Mouse (Mus musculus): ENCODE data around the gene B3gat3. TPM values are rescaled to one million over a fixed set of nuclear protein-coding genes. Genes with fewer than 3 reads are reported as not detected.
"Not testable (repeated sequence)": the region's sequence is repeated elsewhere in the genome, so short reads cannot be mapped to it uniquely, and the experiment has no call there.

The B3gat3 gene
- polyA plus RNA-seq, 1 experiment from 2014 or later: 37.8 TPM

DNA sequence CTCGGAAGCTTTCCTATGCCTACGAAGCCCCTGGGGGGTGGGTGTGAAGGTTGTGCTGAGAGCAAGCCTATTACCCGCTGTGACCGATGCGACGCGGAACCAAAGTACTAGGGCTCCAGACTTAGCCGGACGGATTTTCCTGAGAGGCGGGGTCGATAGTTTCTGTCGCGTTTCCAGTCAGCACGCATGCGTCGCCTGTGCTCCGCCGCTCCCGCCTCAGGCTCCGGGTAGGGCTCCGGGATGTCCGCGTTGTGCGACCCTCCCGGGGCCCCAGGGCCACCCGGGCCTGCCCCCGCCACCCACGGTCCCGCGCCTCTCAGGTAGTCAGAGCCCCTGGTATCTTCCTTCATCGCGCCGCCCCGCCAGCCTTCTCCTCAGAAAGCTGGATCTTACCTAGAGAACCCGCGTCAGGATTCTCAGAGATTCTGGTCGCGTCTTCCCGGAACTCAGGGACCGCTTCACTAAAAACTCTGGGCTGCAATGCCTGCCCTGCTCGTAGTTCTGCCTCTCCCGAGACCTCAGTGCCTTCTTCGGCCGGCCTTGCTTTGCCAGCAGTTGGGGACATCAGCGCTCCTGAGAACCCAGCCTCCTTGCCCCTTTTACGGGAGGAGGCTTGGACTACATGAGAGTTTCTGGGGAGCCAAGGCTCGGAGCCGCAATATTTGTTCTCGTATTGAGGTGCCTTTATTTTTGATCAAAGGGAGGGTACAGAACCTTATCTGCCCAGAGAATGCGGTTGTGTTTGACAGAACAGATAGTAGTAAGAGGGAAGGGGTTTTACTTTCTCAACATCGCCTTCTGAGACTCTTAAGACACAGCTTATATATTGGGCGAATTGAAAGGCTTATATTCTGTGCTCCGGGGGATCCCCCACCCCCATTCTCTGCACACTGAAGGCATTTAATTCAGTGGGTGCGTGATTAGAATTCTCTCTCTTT, 27.1 kb upstream of the B3gat3 start, which contains the start of gene Ints5:
Gene Ints5 (plus strand): TSS at position 177 of the 938 bp plus-strand sequence.
- peak within 1 kb of the TSS; percentile 87 for H3K4me3 ChIP-seq (ENCODE audit: low read depth, low read length)
- H3K9ac ChIP-seq: peak within 1 kb of the TSS; percentile 92
- peak within 1 kb of the TSS; percentile 90 for H3K27ac ChIP-seq (ENCODE audit: low read depth)
- H3K36me3 ChIP-seq (ENCODE audit: insufficient read depth): peaks cover 51% of the 10 kb centered on the region
- no peaks in the 10 kb centered on the region for H3K27me3 ChIP-seq (ENCODE audit: insufficient read depth, low read length)
- peaks cover 11% of the 10 kb centered on the region for H3K4me1 ChIP-seq (ENCODE audit: insufficient read depth)
- no peaks in the 10 kb centered on the region for H3K9me3 ChIP-seq (ENCODE audit: low read depth, low read length)
- H3K4me2 ChIP-seq: peak within 1 kb of the TSS; percentile 84
- peak; percentile 95 for DNase-seq
- TF ChIP-seq CTCF (IDR thresholded peaks at IDR 0.05; ENCODE audit: low read depth): no peak
- 2% methylated on average over 54 of the region's 54 CpGs for WGBS
- ATAC-seq (ENCODE audit: insufficient read depth): peak; percentile 57

DNA sequence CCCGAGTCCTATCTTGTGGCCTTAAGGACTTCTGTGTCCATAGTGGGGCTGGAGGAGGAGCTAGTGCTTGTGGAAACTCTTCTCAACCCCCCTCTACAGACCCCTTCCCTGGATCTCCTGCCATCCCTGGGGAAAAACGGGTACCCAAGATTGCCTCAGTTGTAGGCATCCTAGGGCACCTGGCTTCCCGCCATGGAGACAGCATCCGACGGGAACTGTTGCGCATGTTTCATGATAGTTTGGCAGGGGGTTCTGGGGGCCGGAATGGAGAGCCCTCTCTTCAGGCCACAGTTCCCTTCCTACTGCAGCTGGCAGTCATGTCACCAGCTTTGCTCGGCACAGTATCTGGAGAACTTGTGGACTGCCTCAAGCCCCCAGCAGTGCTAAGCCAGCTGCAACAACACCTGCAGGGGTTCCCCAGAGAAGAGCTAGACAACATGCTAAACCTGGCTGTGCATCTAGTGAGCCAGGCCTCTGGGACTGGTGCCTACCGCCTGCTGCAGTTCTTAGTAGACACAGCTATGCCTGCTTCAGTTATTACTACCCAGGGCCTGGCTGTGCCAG, 24.7 kb upstream of the B3gat3 start:
- ATAC-seq (ENCODE audit: insufficient read depth) (no peak), DNase-seq (no peak)
- H3K4me1 ChIP-seq (ENCODE audit: insufficient read depth): peaks cover 16% of the 10 kb centered on the region
- H3K9me3 ChIP-seq (ENCODE audit: low read depth, low read length): no peaks in the 10 kb centered on the region
- TF ChIP-seq CTCF (IDR thresholded peaks at IDR 0.05; ENCODE audit: low read depth): no peak
- no peak overlapping the region for H3K9ac ChIP-seq
- WGBS: 87% methylated on average over 9 of the region's 9 CpGs
- H3K36me3 ChIP-seq (ENCODE audit: insufficient read depth): peaks cover 43% of the 10 kb centered on the region
- H3K27me3 ChIP-seq (ENCODE audit: insufficient read depth, low read length): no peaks in the 10 kb centered on the region
- H3K27ac ChIP-seq (ENCODE audit: low read depth): no peak overlapping the region
- H3K4me3 ChIP-seq (ENCODE audit: low read depth, low read length): no peak overlapping the region
- no peak overlapping the region for H3K4me2 ChIP-seq

DNA sequence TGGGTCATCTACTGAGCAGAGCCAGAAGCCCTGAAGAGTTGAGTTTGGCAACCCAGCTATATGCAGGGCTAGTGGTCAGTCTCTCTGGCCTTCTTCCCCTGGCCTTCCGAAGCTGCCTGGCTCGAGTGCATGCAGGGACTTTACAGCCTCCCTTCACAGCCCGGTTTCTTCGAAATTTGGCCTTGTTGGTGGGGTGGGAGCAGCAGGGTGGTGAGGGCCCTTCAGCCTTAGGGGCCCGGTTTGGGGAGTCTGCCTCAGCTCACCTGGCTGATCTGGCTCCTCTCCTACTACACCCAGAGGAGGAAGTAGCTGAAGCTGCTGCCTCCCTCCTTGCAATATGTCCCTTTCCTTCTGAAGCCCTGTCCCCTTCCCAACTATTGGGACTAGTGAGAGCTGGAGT, 23.9 kb upstream of the B3gat3 start:
- H3K4me3 ChIP-seq (ENCODE audit: low read depth, low read length); DNase-seq; H3K9ac ChIP-seq; ATAC-seq (ENCODE audit: insufficient read depth); H3K27me3 ChIP-seq (ENCODE audit: insufficient read depth, low read length); H3K27ac ChIP-seq (ENCODE audit: low read depth); H3K9me3 ChIP-seq (ENCODE audit: low read depth, low read length); H3K4me2 ChIP-seq: not testable (repeated sequence)
- Histone ChIP-seq H3K4me1 (ENCODE audit: insufficient read depth) (peaks cover 16% of the 10 kb centered on the region), H3K36me3 (ENCODE audit: insufficient read depth) (peaks cover 38% of the 10 kb centered on the region)
- 84% methylated on average over 5 of the region's 5 CpGs for WGBS

GRCm38 (mm10) chr19:8897211-8897864, 22.8 kb upstream of the B3gat3 start:
- peaks cover 42% of the 10 kb centered on the region for H3K36me3 ChIP-seq (ENCODE audit: insufficient read depth)
- H3K27me3 ChIP-seq (ENCODE audit: insufficient read depth, low read length); H3K9me3 ChIP-seq (ENCODE audit: low read depth, low read length): not testable (repeated sequence)
- ATAC-seq (ENCODE audit: insufficient read depth) (peak; percentile 62), DNase-seq (peak; percentile 60)
- H3K4me3 ChIP-seq (ENCODE audit: low read depth, low read length): peak overlapping the region; percentile 89
- peak overlapping the region; percentile 86 for H3K27ac ChIP-seq (ENCODE audit: low read depth)
- peaks cover 16% of the 10 kb centered on the region for H3K4me1 ChIP-seq (ENCODE audit: insufficient read depth)
- H3K4me2 ChIP-seq: peak overlapping the region; percentile 65
- 21% methylated on average over 21 of the region's 21 CpGs for WGBS
- peak overlapping the region; percentile 96 for H3K9ac ChIP-seq

DNA sequence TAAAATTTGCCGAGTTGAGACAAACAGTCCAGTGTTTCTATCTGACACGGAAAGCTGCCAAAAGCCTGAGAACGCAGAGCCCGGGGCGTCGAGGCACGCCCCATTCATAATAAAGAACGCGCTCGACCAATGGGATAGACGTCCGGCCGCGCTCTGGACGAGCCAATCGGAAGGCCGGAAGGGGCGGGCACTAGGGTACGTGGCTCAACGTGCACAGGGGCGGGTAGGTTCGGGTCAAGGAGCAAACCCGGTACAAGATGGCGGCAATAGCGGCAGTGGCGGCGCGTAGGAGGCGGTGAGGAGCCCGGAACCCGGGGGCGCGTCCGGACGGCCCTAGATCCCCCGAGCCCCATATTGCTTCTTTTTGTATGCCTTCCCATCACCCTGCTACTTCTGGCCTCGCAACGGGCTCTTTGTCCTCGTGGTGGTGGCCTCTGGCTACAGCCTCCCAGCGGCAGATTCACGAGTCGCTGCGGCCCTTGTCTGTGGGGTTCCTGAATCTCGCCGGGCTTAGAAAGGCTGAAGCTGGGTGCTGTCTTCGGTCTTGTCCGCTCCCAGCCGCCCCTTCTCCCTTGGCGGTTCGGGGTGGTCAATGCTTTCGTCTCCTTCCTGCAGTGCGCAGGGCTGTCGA, 22.2 kb upstream of the B3gat3 start, which contains the start of gene Ganab:
Gene Ganab (plus strand): TSS at position 207 of the 631 bp plus-strand sequence.
- Histone ChIP-seq H3K27me3 (ENCODE audit: insufficient read depth, low read length) (no peaks in the 10 kb centered on the region), H3K36me3 (ENCODE audit: insufficient read depth) (peaks cover 48% of the 10 kb centered on the region), H3K4me1 (ENCODE audit: insufficient read depth) (peaks cover 16% of the 10 kb centered on the region; the same call in 1 of the 2 replicates), H3K27ac (ENCODE audit: low read depth) (peak within 1 kb of the TSS; percentile 86), H3K4me3 (ENCODE audit: low read depth, low read length) (peak within 1 kb of the TSS; percentile 89), H3K9me3 (ENCODE audit: low read depth, low read length) (no peaks in the 10 kb centered on the region), H3K4me2 (peak within 1 kb of the TSS; percentile 75), H3K9ac (peak within 1 kb of the TSS; percentile 96)
- under 1% methylated on average over 53 of the region's 53 CpGs for WGBS
- TF ChIP-seq CTCF (IDR thresholded peaks at IDR 0.05; ENCODE audit: low read depth): no peak
- ATAC-seq (ENCODE audit: insufficient read depth) (peak; percentile 99), DNase-seq (peak; percentile 99)

GRCm38 (mm10) chr19:8898576-8898975, 21.6 kb upstream of the B3gat3 start:
- peaks cover 14% of the 10 kb centered on the region; the same call in 1 of the 2 replicates for H3K4me1 ChIP-seq (ENCODE audit: insufficient read depth)
- H3K4me3 ChIP-seq (ENCODE audit: low read depth, low read length): peak overlapping the region; percentile 89
- no peak for TF ChIP-seq CTCF (IDR thresholded peaks at IDR 0.05; ENCODE audit: low read depth)
- peaks cover 53% of the 10 kb centered on the region for H3K36me3 ChIP-seq (ENCODE audit: insufficient read depth)
- DNase-seq (peak; percentile 28), ATAC-seq (ENCODE audit: insufficient read depth) (no peak)
- no peaks in the 10 kb centered on the region for H3K9me3 ChIP-seq (ENCODE audit: low read depth, low read length)
- H3K4me2 ChIP-seq: peak overlapping the region; percentile 75
- 4% methylated on average over 13 of the region's 13 CpGs for WGBS
- H3K27ac ChIP-seq (ENCODE audit: low read depth): peak overlapping the region; percentile 81
- H3K9ac ChIP-seq: peak overlapping the region; percentile 96
- no peaks in the 10 kb centered on the region for H3K27me3 ChIP-seq (ENCODE audit: insufficient read depth, low read length)
